Mouse (Mus musculus) C2C12 (cell line): Measurements from ENCODE around the gene Skap1. TPM values are rescaled to one million over a fixed set of nuclear protein-coding genes. Genes with fewer than 3 reads are reported as not detected.

ENCODE experiments used
- H3K27me3 ChIP-seq: one replicate; pipeline ENCODE4 v1.6.1; 2011; ENCODE audit not compliant: control insufficient read depth, insufficient read depth, insufficient read length
- H3K36me3 ChIP-seq: one replicate; pipeline ENCODE4 v1.6.1; 2011; ENCODE audit not compliant: control insufficient read depth, insufficient read depth
- H3K4me3 ChIP-seq: one replicate; pipeline ENCODE4 v1.5.1; 2011; ENCODE audit warnings: mild to moderate bottlenecking, control low read depth; ENCODE audit not compliant: poor library complexity, insufficient read depth, severe bottlenecking
- H3K79me2 ChIP-seq: one replicate; pipeline ENCODE4 v1.6.1; 2011; ENCODE audit not compliant: control insufficient read depth, insufficient read depth
- H3K79me3 ChIP-seq: one replicate; pipeline ENCODE4 v1.6.1; 2011; ENCODE audit warnings: low read depth, control low read depth
- H3ac ChIP-seq: one replicate; pipeline ENCODE3; 2011; ENCODE audit warnings: low read depth; ENCODE audit not compliant: control insufficient read depth, insufficient read length
- CEBPB ChIP-seq: IDR thresholded peaks from one replicate; pipeline ENCODE4 v1.6.1; 2011; ENCODE audit warnings: low read depth, mild to moderate bottlenecking, control low read depth, moderate library complexity
- CTCF ChIP-seq: IDR thresholded peaks from one replicate; pipeline ENCODE4 v1.5.1; 2011; ENCODE audit not compliant: control insufficient read depth, insufficient read depth, insufficient read length
- FOSL1 ChIP-seq: IDR thresholded peaks from one replicate; pipeline ENCODE4 v1.8.0; 2011; ENCODE audit warnings: mild to moderate bottlenecking, low read length; ENCODE audit not compliant: poor library complexity, insufficient read depth, severe bottlenecking
- MAX ChIP-seq: IDR thresholded peaks from one replicate; pipeline ENCODE4 v1.6.1; 2011; ENCODE audit warnings: mild to moderate bottlenecking, control low read depth
- MYOD1 ChIP-seq: IDR thresholded peaks from one replicate; pipeline ENCODE4 v1.6.1; 2011; ENCODE audit warnings: low read depth; ENCODE audit not compliant: control insufficient read depth, insufficient read length
- MYOG ChIP-seq: IDR thresholded peaks from one replicate; pipeline ENCODE4 v1.6.1; 2011; ENCODE audit not compliant: control insufficient read depth, insufficient read length; ENCODE audit errors: extremely low read depth
- USF1 ChIP-seq: IDR thresholded peaks from one replicate; pipeline ENCODE4 v1.6.1; 2011; ENCODE audit warnings: low read depth, mild to moderate bottlenecking, control low read depth, moderate library complexity
- long read RNA-seq, 2 experiments: library from polyadenylated mRNA; unstranded; transcript quantifications; one replicate each; pipeline ENCODE4 v2.0.0; 2019 to 2020
- polyA plus RNA-seq: library from polyadenylated mRNA; unstranded; fragments of >200 nt; fragmentation: generic; extraction: Trizol; gene quantifications from one replicate; pipeline ENCODE4 v1.2.1, GENCODE M21; 2012; ENCODE audit warnings: missing spikeins

Skap1 gene
- 0.04 TPM for polyA plus RNA-seq
- long read RNA-seq, experiment 1, partial matches to known transcripts, result 0 of 1 reads
- long read RNA-seq, experiment 1, other reads (novel, unspliced or antisense), result 1 of 1 reads
- long read RNA-seq, experiment 2, partial matches to known transcripts, result 0 of 1 reads
- long read RNA-seq, experiment 2, other reads (novel, unspliced or antisense), result 1 of 1 reads

DNA sequence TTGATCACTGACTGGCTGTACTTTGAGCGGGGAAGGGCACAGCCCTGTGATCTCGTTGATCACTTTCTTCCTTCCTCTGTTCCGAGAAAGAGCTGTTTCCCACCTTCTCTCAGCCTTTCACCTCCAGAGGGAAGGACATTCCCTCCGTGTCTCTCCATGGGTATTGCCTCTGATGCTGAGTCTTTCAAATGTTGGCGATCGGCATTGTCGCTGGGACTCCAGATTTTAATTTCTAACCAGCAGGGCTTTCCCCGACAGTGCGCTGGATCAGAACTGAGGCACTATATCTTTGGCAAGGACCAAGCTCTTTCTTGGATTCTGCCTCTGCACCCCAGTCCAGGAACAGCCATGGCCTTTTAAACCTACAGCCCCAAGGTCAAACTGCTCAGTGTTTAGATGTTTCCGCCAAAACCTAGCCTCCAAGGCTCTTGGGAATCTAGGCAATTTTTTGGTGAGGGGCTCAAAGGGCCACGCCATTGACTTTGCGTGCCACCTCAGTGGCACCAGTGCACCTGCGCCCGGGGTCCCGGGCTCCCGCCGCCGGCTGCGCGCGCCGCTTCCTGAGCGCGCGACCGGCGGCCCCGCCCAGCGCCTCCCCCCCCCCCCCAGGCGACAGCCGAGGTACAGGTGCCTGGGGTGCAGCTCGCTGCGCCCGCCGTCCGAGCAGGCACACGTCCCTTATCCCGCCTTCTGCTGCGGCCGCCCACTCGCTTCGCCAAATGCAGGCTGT lies at the start of gene Skap1:
TSS of gene Skap1 (plus strand) at position 608 of the 730 bp plus-strand sequence.
- TF ChIP-seq USF1, result no peak
- TF ChIP-seq CEBPB, result no peak
- TF ChIP-seq MAX, result no peak
- TF ChIP-seq MYOD1, result no peak
- TF ChIP-seq CTCF, result no peak
- no peak for TF ChIP-seq MYOG
- no peak for TF ChIP-seq FOSL1
- Histone ChIP-seq H3K36me3 (no peaks in the 10 kb centered on the region), H3K79me3 (no peaks in the 10 kb centered on the region), H3ac (no peak within 1 kb of the TSS), H3K4me3 (no peak within 1 kb of the TSS), H3K27me3 (peaks cover 73% of the 10 kb centered on the region), H3K79me2 (no peaks in the 10 kb centered on the region)

DNA sequence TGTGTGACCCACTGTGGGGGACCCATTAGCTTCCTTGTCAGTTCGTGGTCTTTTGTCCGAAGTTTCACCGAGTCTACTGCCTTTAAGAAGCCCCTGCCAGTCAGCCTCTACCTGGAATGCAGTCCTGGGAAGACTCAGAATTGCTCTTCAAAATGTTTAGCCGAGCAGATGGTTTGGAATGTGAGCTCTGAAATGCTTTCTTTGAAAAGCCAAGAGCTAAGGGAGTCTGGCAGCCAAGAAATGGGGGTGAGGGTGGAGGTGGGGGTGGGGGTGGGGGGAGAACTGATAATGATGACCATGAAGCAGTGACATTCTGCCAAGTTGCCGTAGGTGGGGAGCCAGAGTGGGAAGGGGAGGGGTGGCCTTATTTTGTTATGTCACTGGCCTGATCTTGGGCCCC lies 43.3 kb upstream of the Skap1 start:
- no peaks in the 10 kb centered on the region for H3K27me3 ChIP-seq
- TF ChIP-seq MYOD1 (no peak), MYOG (no peak), CEBPB (no peak), MAX (no peak), CTCF (no peak), FOSL1 (no peak), USF1 (no peak)
- H3K79me2 ChIP-seq, result no peaks in the 10 kb centered on the region
- no peak overlapping the region for H3ac ChIP-seq
- H3K36me3 ChIP-seq, result no peaks in the 10 kb centered on the region
- no peak overlapping the region for H3K4me3 ChIP-seq
- H3K79me3 ChIP-seq, result no peaks in the 10 kb centered on the region

DNA sequence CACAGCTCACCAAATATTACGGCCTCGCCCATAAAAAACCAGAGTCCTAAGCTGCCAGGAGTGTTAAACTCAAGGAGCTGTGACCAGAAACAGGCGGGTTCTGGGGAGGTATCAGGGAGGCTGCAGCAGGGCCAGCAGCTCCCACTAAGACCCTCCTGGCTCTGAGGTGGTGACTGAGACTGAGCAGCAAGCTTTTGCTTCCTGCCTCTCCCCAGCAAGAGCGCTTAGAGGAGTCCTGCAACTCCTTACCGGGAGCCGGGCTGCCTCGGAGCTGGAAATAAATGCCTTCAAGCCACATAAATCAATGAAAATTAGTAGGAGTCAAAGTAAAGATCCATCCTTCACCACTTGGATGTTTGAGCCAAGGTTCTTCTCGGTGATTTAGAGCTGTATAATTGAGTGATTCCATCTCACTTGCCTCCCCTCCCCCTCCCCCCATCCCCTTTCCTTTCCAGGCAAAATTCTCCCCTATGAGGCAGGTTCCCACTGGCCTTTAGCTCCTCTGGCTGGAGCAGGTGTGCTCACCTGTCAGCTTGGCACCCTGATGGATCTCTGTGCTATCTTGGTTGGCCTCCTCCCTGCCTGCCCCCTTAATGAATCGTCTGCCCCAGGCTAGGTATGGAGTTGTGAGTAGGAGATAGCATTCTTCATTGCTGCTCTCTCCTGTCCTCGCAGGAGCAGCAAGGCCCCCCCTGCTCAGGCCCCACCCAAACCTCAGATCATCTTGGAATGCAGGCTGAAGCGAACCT lies 42.7 kb upstream of the Skap1 start:
- Histone ChIP-seq H3K4me3 (no peak overlapping the region), H3K79me3 (no peaks in the 10 kb centered on the region), H3ac (no peak overlapping the region), H3K27me3 (no peaks in the 10 kb centered on the region), H3K79me2 (no peaks in the 10 kb centered on the region), H3K36me3 (no peaks in the 10 kb centered on the region)
- TF ChIP-seq CEBPB (no peak), MYOG (no peak), USF1 (no peak), FOSL1 (no peak), MAX (no peak), MYOD1 (no peak), CTCF (no peak)

DNA sequence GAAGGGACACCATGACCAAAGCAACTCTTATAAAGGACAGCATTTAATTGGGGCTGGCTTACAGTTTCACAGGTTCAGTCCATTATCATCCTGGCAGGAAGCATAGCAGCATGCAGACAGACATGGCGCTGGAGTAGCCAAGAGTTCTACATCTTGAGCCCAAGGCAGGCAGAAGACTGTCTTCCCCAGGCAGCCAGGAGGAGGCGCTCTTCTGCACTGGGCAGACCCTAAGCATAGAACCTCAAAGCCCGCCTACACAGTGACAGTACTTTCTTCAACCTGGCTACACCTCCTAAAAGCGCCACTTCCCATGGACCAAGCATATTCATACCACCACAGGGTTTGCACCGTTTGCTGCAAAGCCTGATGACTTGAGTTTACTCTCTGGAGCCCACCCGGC lies 39.2 kb upstream of the Skap1 start:
- no peaks in the 10 kb centered on the region for H3K79me3 ChIP-seq
- H3K27me3 ChIP-seq, result no peaks in the 10 kb centered on the region
- no peak for TF ChIP-seq MAX
- no peak for TF ChIP-seq FOSL1
- TF ChIP-seq CTCF, result no peak
- TF ChIP-seq CEBPB, result no peak
- TF ChIP-seq MYOG, result no peak
- TF ChIP-seq MYOD1, result no peak
- no peak for TF ChIP-seq USF1

DNA sequence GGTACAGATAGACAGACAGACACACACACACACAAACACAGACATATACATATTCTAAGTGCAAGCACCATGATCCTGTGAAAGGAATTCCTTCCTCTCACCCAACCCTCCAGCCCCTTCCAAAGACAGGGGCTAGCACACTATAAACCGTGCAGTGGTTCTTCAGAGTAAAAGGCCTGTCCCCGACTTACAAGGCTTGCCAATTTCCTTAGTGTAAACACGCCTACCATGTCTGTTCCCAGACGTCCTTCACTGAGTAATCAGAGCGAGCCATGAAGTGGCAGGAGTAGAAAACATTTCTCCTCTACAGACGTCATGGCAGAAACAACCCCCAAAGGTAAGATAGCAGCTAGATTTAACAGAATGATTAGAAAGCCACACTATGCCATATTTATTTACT lies 38.2 kb upstream of the Skap1 start:
- Histone ChIP-seq H3K27me3 (no peaks in the 10 kb centered on the region), H3K36me3 (no peaks in the 10 kb centered on the region), H3K79me3 (no peaks in the 10 kb centered on the region), H3ac (no peak overlapping the region), H3K79me2 (no peaks in the 10 kb centered on the region), H3K4me3 (no peak overlapping the region)
- TF ChIP-seq MYOD1 (no peak), CTCF (no peak)

More for the DNA sequence above, 39.2 kb upstream of the Skap1 start:
- H3ac ChIP-seq, result no peak overlapping the region
- no peaks in the 10 kb centered on the region for H3K36me3 ChIP-seq
- no peak overlapping the region for H3K4me3 ChIP-seq
- no peaks in the 10 kb centered on the region for H3K79me2 ChIP-seq
